Mouse (Mus musculus) neural tube, embryonic 14.5 days (tissue): ENCODE results near the gene Mrap2. TPM values are rescaled to one million over a fixed set of nuclear protein-coding genes. Genes with fewer than 3 reads are reported as not detected.

Experiments
- ATAC-seq: fragments of 200-750 bp; cut with Nextera tagmentation; 2 replicates; pipeline ENCODE4 v1.8.0; 2017; ENCODE audit warnings: low read depth, mild to moderate bottlenecking, moderate TSS enrichment, moderate library complexity
- H3K27ac ChIP-seq: fragments of 300-500 bp; sonication (generic); 2 replicates; pipeline ENCODE4 v1.5.1; 2014; ENCODE audit warnings: low read depth, mild to moderate bottlenecking, control low read depth, low read length, moderate library complexity, mixed read lengths
- H3K27me3 ChIP-seq: fragments of 300-500 bp; sonication (generic); 2 replicates; pipeline ENCODE4 v1.6.1; 2014; ENCODE audit warnings: low read length; ENCODE audit not compliant: control insufficient read depth, insufficient read depth
- H3K36me3 ChIP-seq: fragments of 300-500 bp; sonication (generic); 2 replicates; pipeline ENCODE4 v1.6.1; 2014; ENCODE audit warnings: low read length, mixed read lengths; ENCODE audit not compliant: control insufficient read depth, insufficient read depth
- H3K4me1 ChIP-seq: fragments of 300-500 bp; sonication (generic); 2 replicates; pipeline ENCODE4 v1.6.1; 2014; ENCODE audit warnings: low read length; ENCODE audit not compliant: control insufficient read depth, insufficient read depth
- H3K4me2 ChIP-seq: fragments of 300-500 bp; sonication (generic); 2 replicates; pipeline ENCODE4 v1.6.1; 2014; ENCODE audit warnings: mild to moderate bottlenecking, low read depth, low read length, control low read depth
- H3K4me3 ChIP-seq: fragments of 300-500 bp; sonication (generic); 2 replicates; pipeline ENCODE4 v1.5.1; 2014; ENCODE audit warnings: low read depth, low read length, control low read depth, mixed read lengths
- H3K9ac ChIP-seq: fragments of 300-500 bp; sonication (generic); replicated peaks from 2 replicates; pipeline ENCODE4 v1.6.1; 2014; ENCODE audit warnings: low read depth, mild to moderate bottlenecking, control low read depth, low read length, mixed read lengths
- H3K9me3 ChIP-seq: fragments of 300-500 bp; sonication (generic); 2 replicates; pipeline ENCODE4 v1.6.1; 2016; ENCODE audit warnings: low read length; ENCODE audit not compliant: control insufficient read depth
- WGBS: fragments of 180-500 bp; shearing (Covaris S2); extraction: QIAGEN DNeasy Blood & Tissue Kit; methylation state at CpG from one replicate; pipeline ENCODE4 v1.1.7; 2014; 5-methylcytosine and 5-hydroxymethylcytosine counted together
- polyA plus RNA-seq: library from polyadenylated mRNA; unstranded; fragments of >200 nt; fragmentation: Nextera tagmentation; extraction: Ambion mirVana; gene quantifications from 2 replicates; pipeline ENCODE4 v1.2.1, GENCODE M21; 2014

Gene Mrap2
- polyA plus RNA-seq, 1 experiment from 2014 or later = 3.4 TPM

DNA sequence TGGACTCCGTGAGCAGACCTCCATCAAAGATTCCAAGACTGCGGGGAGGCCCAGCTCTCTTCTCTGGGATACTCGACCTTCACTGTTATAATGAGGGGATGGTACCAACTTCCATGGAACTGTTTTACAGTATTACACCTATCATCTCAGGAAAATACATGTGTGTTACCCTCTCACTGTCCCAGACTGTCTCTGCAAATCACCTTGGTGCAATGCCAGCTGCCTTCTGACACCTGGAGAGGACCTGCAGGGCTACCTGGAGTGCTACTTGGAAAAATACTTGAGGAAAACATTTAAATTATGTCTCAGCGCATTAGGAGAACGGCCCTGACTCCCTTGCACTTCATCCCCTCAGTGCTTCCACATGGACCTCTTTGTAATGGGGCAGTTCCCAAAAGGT, 56.3 kb downstream of the Mrap2 start:
- H3K4me2 ChIP-seq = no peak overlapping the region
- no peaks in the 10 kb centered on the region for H3K9me3 ChIP-seq
- no peak for ATAC-seq
- H3K27me3 ChIP-seq = no peaks in the 10 kb centered on the region
- no peak overlapping the region for H3K27ac ChIP-seq
- WGBS = 97% methylated on average over 5 of the region's 5 CpGs
- peaks cover 26% of the 10 kb centered on the region for H3K36me3 ChIP-seq
- H3K4me1 ChIP-seq = no peaks in the 10 kb centered on the region
- no peak overlapping the region for H3K4me3 ChIP-seq
- H3K9ac ChIP-seq = no peak overlapping the region

DNA sequence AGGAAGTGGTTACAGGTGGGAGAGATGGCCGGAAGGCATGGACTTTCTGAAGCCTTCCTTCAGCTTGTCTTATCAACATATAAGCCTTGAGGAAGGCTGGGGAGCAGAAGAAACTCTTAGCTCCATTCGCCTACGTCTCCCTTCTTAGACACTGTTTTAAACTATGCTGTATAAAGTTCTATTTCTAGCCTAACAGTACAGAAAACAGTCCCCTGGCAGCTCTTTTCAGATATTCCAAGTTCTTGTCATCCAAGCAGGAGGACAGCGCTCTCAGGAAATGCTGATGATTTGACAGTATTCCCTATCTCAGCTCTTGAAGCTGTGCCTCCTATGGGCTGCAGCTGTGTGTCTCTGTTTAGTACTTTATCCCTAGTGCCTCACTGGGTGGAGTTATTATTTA, 56.8 kb downstream of the Mrap2 start:
- 95% methylated on average over 4 of the region's 4 CpGs for WGBS
- no peak for ATAC-seq
- no peaks in the 10 kb centered on the region for H3K27me3 ChIP-seq
- H3K9ac ChIP-seq = no peak overlapping the region
- H3K4me3 ChIP-seq = no peak overlapping the region
- no peak overlapping the region for H3K27ac ChIP-seq
- no peaks in the 10 kb centered on the region for H3K9me3 ChIP-seq
- no peaks in the 10 kb centered on the region for H3K4me1 ChIP-seq
- no peak overlapping the region for H3K4me2 ChIP-seq
- peaks cover 26% of the 10 kb centered on the region for H3K36me3 ChIP-seq

DNA sequence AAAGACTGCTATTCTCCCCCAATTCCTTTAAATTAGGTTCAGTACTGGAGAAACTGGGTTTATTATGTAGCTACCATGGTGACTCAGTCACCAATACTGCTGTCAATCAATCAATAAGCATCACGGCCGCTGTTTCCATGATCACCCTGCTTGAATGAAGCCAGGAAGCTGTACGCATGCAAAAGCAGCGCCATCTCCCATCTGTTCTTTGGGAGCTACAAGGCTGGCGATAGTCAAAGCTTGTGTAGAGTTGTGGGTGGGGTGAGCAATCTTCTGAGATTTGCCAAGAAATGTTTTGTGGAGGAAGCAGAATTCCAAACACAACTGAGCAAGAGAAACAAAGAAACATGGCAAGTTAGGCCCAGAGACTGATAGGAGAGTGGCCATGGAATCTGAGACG, 58.3 kb downstream of the Mrap2 start:
- Histone ChIP-seq H3K27me3 (no peaks in the 10 kb centered on the region), H3K9me3 (no peaks in the 10 kb centered on the region), H3K36me3 (peaks cover 32% of the 10 kb centered on the region), H3K4me1 (no peaks in the 10 kb centered on the region), H3K4me3 (no peak overlapping the region), H3K9ac (no peak overlapping the region), H3K4me2 (no peak overlapping the region), H3K27ac (no peak overlapping the region)
- no peak for ATAC-seq
- 93% methylated on average over 6 of the region's 6 CpGs for WGBS

DNA sequence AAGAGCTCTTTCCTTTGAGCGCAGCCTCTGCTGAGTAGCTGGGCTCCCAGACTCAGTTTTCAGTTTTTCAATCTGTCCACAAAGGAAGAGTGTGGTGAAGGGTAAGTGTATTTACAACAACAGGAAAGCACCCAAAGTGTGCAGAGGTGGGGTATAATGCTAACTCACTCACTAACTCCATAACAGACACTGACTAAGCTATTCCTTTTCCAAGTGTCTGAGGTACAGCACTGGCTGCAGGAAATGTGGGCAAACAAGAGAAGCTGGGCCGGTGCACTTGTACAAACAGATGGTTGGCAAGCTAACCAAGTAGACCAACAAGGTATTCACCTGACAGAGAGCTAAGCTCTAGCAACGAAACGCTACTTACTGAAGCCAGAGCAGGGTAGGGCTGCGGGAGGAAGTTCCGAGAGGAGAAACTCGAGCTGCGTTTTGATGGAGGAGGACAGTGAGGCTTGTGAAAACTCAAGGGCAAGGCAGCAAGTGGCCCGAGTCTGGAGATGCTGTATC, 66.8 kb downstream of the Mrap2 start:
- Histone ChIP-seq H3K36me3 (peaks cover 33% of the 10 kb centered on the region), H3K4me1 (no peaks in the 10 kb centered on the region), H3K4me2 (no peak overlapping the region), H3K4me3 (no peak overlapping the region), H3K27me3 (no peaks in the 10 kb centered on the region), H3K27ac (no peak overlapping the region), H3K9ac (no peak overlapping the region), H3K9me3 (no peaks in the 10 kb centered on the region)
- 96% methylated on average over 9 of the region's 9 CpGs for WGBS
- no peak for ATAC-seq

DNA sequence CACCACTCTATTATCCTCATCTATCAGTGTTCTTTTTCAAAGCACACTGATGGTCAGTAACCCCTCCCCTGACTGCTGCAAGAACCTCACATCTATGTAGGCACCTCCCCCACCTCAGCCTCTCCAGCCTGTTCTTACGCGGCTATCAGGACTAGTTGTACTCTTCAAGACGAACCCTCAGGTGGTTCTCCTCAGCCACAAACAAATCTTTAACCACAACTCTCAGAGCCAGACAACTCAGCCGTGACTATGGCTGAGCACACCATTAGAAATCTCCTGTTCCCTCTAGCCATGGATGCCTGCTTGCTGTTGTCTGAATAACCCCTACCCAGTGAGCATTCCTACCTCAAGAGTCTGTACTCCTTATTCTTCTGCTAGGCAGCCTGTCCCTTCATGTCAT, 69.1 kb downstream of the Mrap2 start:
- no peak overlapping the region for H3K9ac ChIP-seq
- H3K36me3 ChIP-seq = peaks cover 24% of the 10 kb centered on the region
- 92% methylated on average over 4 of the region's 4 CpGs for WGBS
- H3K4me2 ChIP-seq = no peak overlapping the region
- no peak overlapping the region for H3K27ac ChIP-seq
- no peak overlapping the region for H3K4me3 ChIP-seq
- H3K27me3 ChIP-seq = no peaks in the 10 kb centered on the region
- no peaks in the 10 kb centered on the region for H3K4me1 ChIP-seq
- H3K9me3 ChIP-seq = no peaks in the 10 kb centered on the region
- no peak for ATAC-seq

Other genes starting within 250 kb of the Mrap2 start
- 8.1 and 13.2 TPM in 2 replicates for gene Ripply2, start 128.8 kb upstream of the Mrap2 start, polyA plus RNA-seq
- gene Cyb5r4, start 122.3 kb upstream of the Mrap2 start, polyA plus RNA-seq = 56.5 and 82.0 TPM in 2 replicates
- 8.2 and 8.5 TPM in 2 replicates for gene Cep162, start 111.2 kb downstream of the Mrap2 start, polyA plus RNA-seq